Mouse (Mus musculus) lung, adult 2 months (tissue): ENCODE measurements at regions not wholly inside any gene's neighbourhood (a gene's known extent, or its start where the extent isn't known, plus 50 kb on each side); places are given as distances from the start of the nearest gene placed in this dataset.

Source experiments
- CTCF ChIP-seq: fragments of 200-500 bp; IDR thresholded peaks from 2 replicates; pipeline ENCODE4 v1.5.1; 2011; ENCODE audit warnings: mild to moderate bottlenecking, low read length, control low read depth; ENCODE audit not compliant: insufficient read depth
- POLR2A ChIP-seq: fragments of 200-500 bp; IDR thresholded peaks from 2 replicates; pipeline ENCODE4 v1.6.1; 2011; ENCODE audit warnings: low read depth, mild to moderate bottlenecking, control low read depth, low read length, borderline replicate concordance; ENCODE audit errors: extremely low read depth

GRCm38 (mm10) chr10:21684286-21685013 lies 91.5 kb downstream of the 1700020N01Rik start:
- TF ChIP-seq CTCF (no peak), POLR2A (no peak)
